22 mouse cellular contexts compared by ENCODE assay signal in genomic region chr6:108250416-108250815, GRCm38 (mm10).
"Had no signal": no experiment of that assay in that cellular context is flagged by ENCODE, and none has a peak within 500 bp of the region (broad histone marks: within the 10 kb centered on the region; RNA-seq: fewer than 3 reads in every experiment).

No protein-coding gene starts in this region.

- H3K4me2 ChIP-seq: heart, embryonic 11.5 days; heart, embryonic 13.5 days; heart, embryonic 15.5 days; hindbrain, embryonic 12.5 days; hindbrain, embryonic 15.5 days; intestine, embryonic 15.5 days; limb, embryonic 12.5 days; liver, embryonic 11.5 days; liver, embryonic 13.5 days; liver, embryonic 15.5 days had no signal

- ATAC-seq: hindbrain, postnatal 0 days; intestine, embryonic 15.5 days; intestine, postnatal 0 days had no signal

- H3K4me3 ChIP-seq: heart, embryonic 13.5 days; heart, embryonic 15.5 days; hindbrain, embryonic 12.5 days; hindbrain, embryonic 15.5 days; intestine, embryonic 15.5 days; limb, embryonic 10.5 days; limb, embryonic 12.5 days; liver, embryonic 13.5 days; liver, embryonic 15.5 days had no signal

- DNase-seq: gastrocnemius, postnatal 14 days; gastrocnemius, postnatal 36 days; heart, postnatal 14 days; heart, postnatal 36 days; kidney, adult 18-20 months; kidney, adult 8-10 months; kidney, postnatal 10 days; kidney, postnatal 4 days; liver; liver, embryonic 13.5 days had no signal

- H3K36me3 ChIP-seq: heart, embryonic 13.5 days; heart, embryonic 15.5 days; hindbrain, embryonic 12.5 days; hindbrain, embryonic 15.5 days; intestine, embryonic 15.5 days; limb, embryonic 10.5 days; limb, embryonic 12.5 days; liver, embryonic 13.5 days; liver, embryonic 15.5 days had no signal

- H3K9ac ChIP-seq: heart, embryonic 13.5 days; heart, embryonic 15.5 days; hindbrain, embryonic 12.5 days; hindbrain, embryonic 15.5 days; intestine, embryonic 15.5 days; limb, embryonic 12.5 days; liver, embryonic 13.5 days; liver, embryonic 15.5 days had no signal

- H3K27me3 ChIP-seq: heart, embryonic 13.5 days; heart, embryonic 15.5 days; hindbrain, embryonic 12.5 days; hindbrain, embryonic 15.5 days; intestine, embryonic 15.5 days; limb, embryonic 12.5 days; liver, embryonic 13.5 days; liver, embryonic 15.5 days had no signal

- H3K9me3 ChIP-seq: heart, embryonic 13.5 days; heart, embryonic 15.5 days; hindbrain, embryonic 12.5 days; hindbrain, embryonic 15.5 days; intestine, embryonic 15.5 days; limb, embryonic 10.5 days; limb, embryonic 12.5 days; liver, embryonic 13.5 days; liver, embryonic 15.5 days had no signal

- H3K27ac ChIP-seq: heart, embryonic 13.5 days; heart, embryonic 15.5 days; hindbrain, embryonic 12.5 days; hindbrain, embryonic 15.5 days; hindbrain, postnatal 0 days; intestine, embryonic 15.5 days; limb, embryonic 10.5 days; limb, embryonic 12.5 days; liver, embryonic 13.5 days; liver, embryonic 15.5 days had no signal
